Mouse (Mus musculus): ENCODE measurements around the gene Trir. TPM values are rescaled to one million over a fixed set of nuclear protein-coding genes. Genes with fewer than 3 reads are reported as not detected.

Trir gene
- total RNA-seq (2021): 100 to 1,000 TPM; 115 to 129 TPM

GRCm38 (mm10) chr8:85026670-85027515, at the start of gene Trir:
Trir (plus strand) TSS chr8:85026823.
- peak; percentile 96 for DNase-seq (ENCODE audit: low spot score in 2 of 2)
- intact Hi-C loops (cut with DNase I): no loop called here

GRCm38 (mm10) chr8:84977435-84978247, 49.0 kb upstream of the Trir start:
- intact Hi-C loops (cut with DNase I): loop anchor here (1.0 to 5.0 kb wide), 2 partner anchors 9 to 980 kb away; partner anchors contain the start of gene Samd1
- DNase-seq (ENCODE audit: low spot score in 2 of 2): peak; percentile 60 to 72

GRCm38 (mm10) chr8:84978248-84978940, 48.2 kb upstream of the Trir start, which contains the start of gene Junb:
Junb (minus strand) TSS chr8:84978718.
- intact Hi-C loops (cut with DNase I): loop anchor here (1.0 to 5.0 kb wide), 2 partner anchors 8 to 981 kb away; partner anchors contain the start of gene Samd1
- DNase-seq (ENCODE audit: low spot score in 2 of 2): peak; percentile 95 to 98

GRCm38 (mm10) chr8:84979599-84980421, 46.8 kb upstream of the Trir start:
- intact Hi-C loops (cut with DNase I): loop anchor here (5.0 kb wide), 1 partner anchor 983 kb away; the partner anchor contains the start of gene Samd1
- DNase-seq (ENCODE audit: low spot score in 2 of 2): peak; percentile 93 to 96

GRCm38 (mm10) chr8:84980622-84981358, 45.8 kb upstream of the Trir start:
- intact Hi-C loops (cut with DNase I): no loop called here
- peak; percentile 56 to 64 for DNase-seq (ENCODE audit: low spot score in 2 of 2)

- intact Hi-C loops (cut with DNase I): no loop called here
- peak in 1 of 2 experiments; percentile 19 for DNase-seq (ENCODE audit: low spot score in 2 of 2)
Observed at GRCm38 (mm10) chr8:84981644-84982498, 44.8 kb upstream of the Trir start.

GRCm38 (mm10) chr8:84982499-84983011, 44.1 kb upstream of the Trir start:
- intact Hi-C loops (cut with DNase I): no loop called here
- DNase-seq (ENCODE audit: low spot score in 2 of 2): no peak

- intact Hi-C loops (cut with DNase I): no loop called here
Observed at GRCm38 (mm10) chr8:84984294-84985048, 42.2 kb upstream of the Trir start.

GRCm38 (mm10) chr8:84985049-84985683, 41.5 kb upstream of the Trir start:
- DNase-seq (ENCODE audit: low spot score in 2 of 2): peak in 1 of 2 experiments; percentile 36
- intact Hi-C loops (cut with DNase I): no loop called here

More at GRCm38 (mm10) chr8:84984294-84985048, 42.2 kb upstream of the Trir start:
- DNase-seq (ENCODE audit: low spot score in 2 of 2): no peak

GRCm38 (mm10) chr8:84985684-84986378, 40.8 kb upstream of the Trir start:
- intact Hi-C loops (cut with DNase I): loop anchor here (1.0 kb wide), 1 partner anchor 8 kb away; the partner anchor contains the start of gene Junb
- DNase-seq (ENCODE audit: low spot score in 2 of 2): peak; percentile 96 to 98

GRCm38 (mm10) chr8:84986379-84986945, 40.2 kb upstream of the Trir start:
- no peak for DNase-seq (ENCODE audit: low spot score in 2 of 2)
- intact Hi-C loops (cut with DNase I): loop anchor here (1.0 kb wide), 1 partner anchor 8 kb away; the partner anchor contains the start of gene Junb

- intact Hi-C loops (cut with DNase I): no loop called here
- DNase-seq (ENCODE audit: low spot score in 2 of 2): no peak
Observed at GRCm38 (mm10) chr8:84987388-84987787, 39.2 kb upstream of the Trir start.

- intact Hi-C loops (cut with DNase I): no loop called here
- DNase-seq (ENCODE audit: low spot score in 2 of 2): no peak
Observed at GRCm38 (mm10) chr8:84987903-84988302, 38.7 kb upstream of the Trir start.

GRCm38 (mm10) chr8:84989311-84989731, 37.3 kb upstream of the Trir start:
- DNase-seq (ENCODE audit: low spot score in 2 of 2): no peak
- intact Hi-C loops (cut with DNase I): no loop called here

- intact Hi-C loops (cut with DNase I): loop anchor here (1.0 kb wide), 1 partner anchor 14 kb away; no protein-coding TSS in a partner anchor
Observed at GRCm38 (mm10) chr8:84989810-84990209, 36.8 kb upstream of the Trir start.

More at GRCm38 (mm10) chr8:84989810-84990209, 36.8 kb upstream of the Trir start:
- peak; percentile 88 to 90 for DNase-seq (ENCODE audit: low spot score in 2 of 2)

All from left cerebral cortex, postnatal 25 days (tissue).